Mouse (Mus musculus) brain, embryonic 14.5 days (tissue): ENCODE results near the gene Ascl3.

ENCODE experiments used
- CTCF ChIP-seq: fragments of 200-500 bp; IDR thresholded peaks from 2 replicates; pipeline ENCODE4 v1.5.1; 2012; ENCODE audit warnings: inconsistent platforms, mild to moderate bottlenecking, moderate library complexity, borderline replicate concordance; ENCODE audit not compliant: insufficient read depth, insufficient read length; ENCODE audit errors: extremely low read depth
- POLR2A ChIP-seq: fragments of 200-500 bp; IDR thresholded peaks from 2 replicates; pipeline ENCODE4 v1.6.1; 2012; ENCODE audit warnings: mild to moderate bottlenecking, inconsistent platforms, borderline replicate concordance; ENCODE audit not compliant: poor library complexity, insufficient read depth, insufficient read length, severe bottlenecking; ENCODE audit errors: extremely low read depth

DNA sequence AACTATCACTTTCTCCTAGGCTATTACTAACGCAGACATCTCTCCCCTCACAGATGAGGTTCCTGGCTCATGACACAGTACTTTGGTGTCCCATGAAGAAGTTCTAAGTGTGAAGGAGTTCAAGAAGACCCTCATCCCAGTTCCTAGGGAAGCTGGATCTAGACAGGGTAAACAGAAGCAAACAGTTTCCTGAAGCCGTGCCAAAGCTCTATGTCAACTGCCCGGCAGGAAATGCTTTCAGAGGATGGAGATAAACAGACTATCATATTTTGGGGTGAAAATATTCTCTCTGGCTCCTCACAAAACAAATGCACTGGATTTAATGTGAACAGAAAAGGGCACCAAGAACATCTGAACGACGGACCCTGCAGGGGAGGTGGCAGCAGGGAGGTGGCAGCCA is 40.6 kb downstream of the Ascl3 start:
- TF ChIP-seq CTCF (no peak), POLR2A (no peak)
